Mouse (Mus musculus) right cerebral cortex, postnatal 14 days (tissue): Measurements from ENCODE around the gene Phf21a.

Source experiments
- DNase-seq: peaks from one replicate; pipeline ENCODE4 v3.0.0; 2022

Gene Phf21a

DNA sequence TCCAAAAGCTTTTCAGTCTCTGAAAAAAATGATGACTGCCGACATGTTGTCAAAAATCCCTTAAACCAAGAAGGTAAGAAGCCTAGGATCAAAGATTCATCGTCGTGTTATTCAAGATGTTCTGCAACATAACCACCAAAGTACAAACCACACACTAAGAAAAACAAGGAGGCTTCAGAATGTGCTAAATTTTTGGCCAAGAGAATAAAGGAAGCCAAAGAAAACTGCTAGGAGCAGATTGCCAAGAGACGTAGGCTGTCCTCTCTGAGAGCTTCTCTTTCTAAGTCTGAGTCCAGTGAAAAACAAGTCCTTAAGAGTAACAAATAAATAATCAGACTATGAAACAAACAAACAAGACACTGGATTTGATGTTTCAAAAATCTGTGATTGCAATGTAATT, 219.6 kb downstream of the Phf21a start:
- DNase-seq = no peak

DNA sequence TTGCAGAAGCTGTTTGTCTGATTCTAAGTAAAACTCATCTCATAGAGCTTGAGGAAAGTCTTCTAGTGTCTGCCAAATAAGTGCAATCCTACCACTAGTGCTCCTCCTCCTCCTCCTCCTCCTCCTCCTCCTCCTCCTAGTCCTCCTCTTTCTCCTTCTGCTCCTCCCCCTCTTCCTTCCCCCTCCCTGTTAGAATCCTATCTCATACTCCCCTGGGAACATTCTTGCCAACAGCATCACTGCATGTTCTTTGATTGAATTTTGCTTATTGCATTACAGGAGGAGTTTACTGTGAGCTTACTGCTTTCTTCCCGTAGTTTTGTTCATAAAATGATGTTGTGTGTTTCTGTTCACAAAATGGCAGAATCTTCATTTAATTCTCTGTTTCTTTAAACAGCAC, 221.1 kb downstream of the Phf21a start:
- no peak for DNase-seq

- DNase-seq = no peak
Measured at GRCm38 (mm10) chr2:92316652-92317051, 223.7 kb downstream of the Phf21a start.

- no peak for DNase-seq
Measured at GRCm38 (mm10) chr2:92317228-92317627, 224.3 kb downstream of the Phf21a start.

- DNase-seq = peak; percentile 23
Measured at GRCm38 (mm10) chr2:92322669-92323068, 229.8 kb downstream of the Phf21a start.

- no peak for DNase-seq
Measured at GRCm38 (mm10) chr2:92325676-92326075, 232.8 kb downstream of the Phf21a start.

DNA sequence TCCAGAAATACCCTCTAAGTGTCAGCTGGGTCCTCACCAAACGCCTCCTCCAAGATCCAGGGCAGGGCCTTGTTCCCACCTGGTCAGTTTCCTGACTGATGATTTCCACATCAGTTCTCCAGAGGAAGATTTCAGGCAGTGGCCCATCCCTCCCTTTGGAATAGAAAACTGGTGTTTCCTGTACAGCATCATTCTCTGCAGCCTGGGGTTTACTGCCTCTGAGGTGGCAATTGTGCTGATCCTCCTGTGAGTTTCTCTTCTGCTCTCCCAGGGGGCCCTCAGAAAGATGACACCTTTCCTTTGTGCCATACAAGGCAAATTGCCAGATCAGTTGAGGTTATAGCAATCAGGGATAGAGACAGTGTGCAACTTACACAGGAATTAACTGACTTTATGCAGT, 233.3 kb downstream of the Phf21a start:
- DNase-seq = no peak

DNA sequence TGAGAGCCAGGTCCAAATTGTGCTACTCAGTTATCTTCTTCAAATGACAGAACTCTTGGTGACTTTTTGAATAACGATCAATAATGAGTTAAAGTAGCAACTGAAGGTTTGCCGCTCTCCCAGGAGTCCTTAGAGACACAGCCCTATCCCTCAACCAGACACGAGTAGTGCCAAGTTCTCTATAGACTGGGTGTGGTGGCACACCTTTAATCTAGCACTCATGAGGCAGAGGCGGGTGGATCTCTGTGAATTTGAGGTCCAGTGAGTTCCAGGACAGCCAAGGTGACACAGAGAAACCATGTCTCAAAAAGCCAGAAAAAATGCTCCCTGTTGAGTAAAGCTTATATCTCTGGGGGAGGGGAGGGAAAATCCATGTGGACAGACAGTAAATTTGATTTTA, 234.7 kb downstream of the Phf21a start:
- no peak for DNase-seq

- DNase-seq = no peak
Measured at GRCm38 (mm10) chr2:92328206-92328605, 235.3 kb downstream of the Phf21a start.

GRCm38 (mm10) chr2:92330840-92331239, 237.9 kb downstream of the Phf21a start:
- peak; percentile 21 for DNase-seq

DNA sequence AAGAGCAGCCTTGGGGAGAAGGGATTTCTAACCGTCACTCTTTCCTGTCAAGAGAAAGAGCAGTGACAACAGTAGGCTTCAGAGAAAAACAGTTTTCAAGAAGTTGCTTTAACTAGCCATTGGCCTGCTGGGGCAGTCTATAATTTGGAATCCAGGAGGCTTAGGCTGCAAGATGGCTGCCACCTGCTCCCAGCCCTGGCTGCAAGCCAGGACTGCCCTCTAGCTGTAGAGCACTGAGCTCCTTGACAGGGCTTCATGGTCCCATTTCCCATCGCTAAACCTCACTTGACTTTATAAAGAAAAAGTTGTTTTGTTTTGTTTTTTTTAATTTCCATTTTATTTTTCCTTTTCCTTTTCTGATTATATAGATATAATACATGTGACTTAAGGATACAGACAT, 238.5 kb downstream of the Phf21a start:
- DNase-seq = no peak

DNA sequence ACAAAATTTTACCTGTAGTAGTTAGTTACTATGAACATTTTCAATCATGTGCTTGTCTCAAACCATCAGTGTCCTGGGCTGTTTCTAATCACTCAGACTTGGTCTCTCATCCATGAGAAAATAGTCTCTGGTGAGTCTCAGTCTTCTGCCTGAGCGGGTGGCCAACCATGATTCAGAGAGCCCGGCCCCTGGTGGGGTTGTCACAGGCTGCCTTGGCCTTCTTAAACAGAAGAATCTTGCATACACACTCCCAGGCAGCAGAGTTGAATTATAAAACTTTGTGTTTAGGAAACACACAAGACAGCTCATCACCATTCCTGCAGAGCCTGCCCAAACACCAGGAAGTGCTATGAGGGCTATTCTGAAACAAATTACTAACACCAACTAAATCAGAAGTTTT, 239.0 kb downstream of the Phf21a start:
- no peak for DNase-seq

DNA sequence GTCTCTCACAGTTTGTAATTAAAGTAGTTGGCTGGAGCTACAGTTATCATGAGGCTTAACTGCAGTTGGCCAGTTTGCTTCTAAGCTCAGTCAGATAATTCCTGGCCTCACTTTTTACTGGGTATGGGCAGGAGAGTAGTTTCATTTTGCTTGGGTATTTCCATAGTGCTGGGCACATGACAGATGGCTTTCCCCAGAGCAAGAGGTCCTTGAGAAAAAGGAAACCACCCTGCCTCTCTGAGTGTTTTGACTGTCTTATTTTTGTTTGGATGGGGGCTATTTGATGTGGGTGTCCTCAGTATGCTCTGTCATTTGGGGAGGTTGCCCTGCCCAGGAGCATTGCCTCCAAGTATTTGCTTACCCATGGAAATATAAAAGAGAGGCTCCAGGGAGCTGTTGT, 249.5 kb downstream of the Phf21a start:
- DNase-seq = no peak

GRCm38 (mm10) chr2:92347191-92347590, 254.3 kb downstream of the Phf21a start:
- DNase-seq = no peak

DNA sequence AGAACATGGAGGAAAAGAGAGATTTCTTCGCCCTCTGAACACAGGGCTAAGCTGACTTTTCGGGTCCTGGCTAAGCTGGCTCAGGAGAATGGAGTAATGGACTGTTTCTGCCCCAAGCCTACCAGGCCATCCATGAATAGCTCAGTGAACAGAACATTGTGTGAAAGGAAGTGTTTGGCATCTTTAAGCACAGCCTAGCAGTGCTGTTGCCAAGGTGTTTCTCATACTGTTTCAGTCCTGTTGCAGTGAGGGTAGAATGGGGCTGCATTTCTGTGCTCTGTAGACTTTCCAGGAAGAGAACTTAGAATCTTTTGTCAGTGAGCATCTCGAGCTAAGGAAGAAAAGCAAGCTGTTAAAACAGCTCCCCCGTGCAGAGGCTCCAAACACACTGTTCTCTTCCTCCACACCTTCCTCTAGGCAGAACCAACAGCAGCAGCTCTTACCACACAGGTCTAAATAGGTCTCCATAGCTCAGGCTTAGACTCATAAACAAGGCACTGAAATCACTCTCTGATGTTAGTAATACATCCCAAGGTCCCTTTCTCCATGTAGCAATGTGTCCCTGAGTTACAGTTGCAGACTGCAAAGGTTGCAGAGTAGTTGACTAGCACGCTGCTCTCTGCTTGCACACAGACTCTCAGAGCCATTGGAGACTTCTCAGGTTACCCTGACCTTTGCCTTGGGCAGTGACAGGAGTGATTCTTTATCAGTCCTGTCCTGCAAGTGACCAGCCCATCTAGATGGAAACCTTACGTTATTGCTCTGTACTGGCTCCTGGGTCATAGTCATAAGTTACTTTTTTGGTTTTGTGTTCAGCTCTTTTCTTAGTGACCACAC, 256.9 kb downstream of the Phf21a start:
- DNase-seq = no peak

DNA sequence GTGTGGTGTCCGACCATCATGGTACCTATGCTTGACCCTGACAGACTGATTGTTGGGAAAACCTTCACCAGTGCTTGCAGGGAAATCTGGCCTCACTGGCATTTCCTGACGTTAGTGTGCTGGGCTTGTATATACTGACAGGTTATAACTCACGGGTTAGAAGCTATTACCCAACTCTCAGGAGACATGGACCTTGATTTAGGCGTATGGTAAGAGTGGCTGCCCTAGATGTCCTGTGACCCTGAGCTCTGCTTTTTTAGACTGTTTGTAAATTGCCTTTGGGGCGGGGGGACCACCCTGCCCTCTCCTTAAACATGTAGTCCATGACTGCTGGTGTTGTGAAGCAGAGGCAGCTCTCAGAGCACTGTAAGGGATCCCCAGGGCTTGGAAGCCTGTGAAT, 257.8 kb downstream of the Phf21a start:
- DNase-seq = no peak

- no peak for DNase-seq
Measured at GRCm38 (mm10) chr2:92353402-92353801, 260.5 kb downstream of the Phf21a start.

- no peak for DNase-seq
Measured at GRCm38 (mm10) chr2:92354224-92354623, 261.3 kb downstream of the Phf21a start.

DNA sequence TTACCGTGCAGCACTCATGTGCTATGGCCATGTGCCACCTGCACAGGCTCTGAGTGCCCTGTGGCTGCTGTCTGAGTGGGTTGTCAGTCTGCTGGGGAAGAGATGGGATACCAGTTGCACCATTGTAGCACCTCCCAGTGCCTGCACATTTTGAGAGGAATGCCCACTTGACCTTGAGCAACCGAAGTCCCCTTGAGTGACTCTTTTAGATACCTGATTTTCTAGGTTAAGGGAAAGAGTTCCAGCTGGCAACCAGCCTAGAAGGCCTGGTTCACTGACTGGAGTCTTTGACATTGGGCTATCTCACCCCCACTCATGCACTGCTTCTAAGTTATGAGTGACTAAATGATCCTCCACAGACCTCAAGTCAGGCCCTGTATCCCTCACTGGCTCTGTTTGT, 266.4 kb downstream of the Phf21a start:
- no peak for DNase-seq

DNA sequence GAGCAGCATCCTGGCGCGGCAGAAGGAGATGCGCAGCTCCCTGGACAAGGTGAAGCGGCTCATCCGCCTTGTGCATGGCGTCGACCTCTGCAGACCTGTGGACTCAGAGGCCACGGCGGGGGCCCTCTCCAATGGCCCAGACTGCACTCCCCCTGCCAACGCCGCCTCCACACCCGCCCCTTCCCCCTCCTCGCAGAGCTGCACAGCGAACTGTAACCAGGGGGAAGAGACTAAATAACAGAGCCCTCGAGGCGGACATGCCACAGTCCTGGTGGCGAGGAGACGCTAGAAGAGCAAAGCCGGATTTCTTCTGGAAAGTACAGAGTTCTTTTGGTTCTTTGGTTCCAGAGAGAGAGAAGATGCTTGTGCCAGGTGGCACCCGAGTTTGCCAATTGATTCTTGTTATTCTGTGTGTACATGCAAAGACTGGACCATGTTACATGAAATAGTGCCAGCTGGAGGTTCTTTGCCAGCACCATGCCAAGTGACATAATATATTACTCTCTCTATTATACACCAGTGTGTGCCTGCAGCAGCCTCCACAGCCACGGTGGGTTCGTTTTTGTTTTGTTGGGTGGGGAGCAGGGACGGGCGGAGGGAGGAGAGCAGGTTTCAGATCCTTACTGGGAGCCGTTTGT, 267.4 kb downstream of the Phf21a start:
- DNase-seq = no peak

- no peak for DNase-seq
Measured at GRCm38 (mm10) chr2:92360893-92361292, 268.0 kb downstream of the Phf21a start.

DNA sequence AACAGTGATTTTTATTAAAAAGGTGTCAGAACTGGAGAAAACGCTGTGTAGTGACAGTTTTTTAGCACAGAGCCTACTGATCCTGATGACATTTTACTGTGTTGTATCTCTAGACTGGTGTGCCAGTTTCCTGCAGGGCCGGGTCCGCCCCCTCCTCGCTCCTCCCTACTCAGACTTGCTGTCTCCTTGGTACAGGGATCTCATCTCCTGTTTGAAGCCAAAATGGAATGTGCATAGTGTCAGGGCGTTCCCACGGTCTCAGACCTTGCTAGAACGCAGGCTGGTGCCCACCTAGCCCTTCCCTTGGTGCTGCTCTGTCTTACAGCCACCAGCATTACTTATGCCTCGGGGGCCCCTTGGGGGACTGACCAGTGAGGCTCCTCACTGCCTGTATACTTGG, 268.9 kb downstream of the Phf21a start:
- DNase-seq = no peak

- no peak for DNase-seq
Measured at GRCm38 (mm10) chr2:92362571-92363228, 269.8 kb downstream of the Phf21a start.

GRCm38 (mm10) chr2:92364086-92364485, 271.2 kb downstream of the Phf21a start:
- no peak for DNase-seq
